Mouse (Mus musculus): ENCODE data around the gene Suz12. TPM values are rescaled to one million over a fixed set of nuclear protein-coding genes. Genes with fewer than 3 reads are reported as not detected.

The Suz12 gene
- total RNA-seq (2018; cell fraction: chromatin; rRNA removed), result 100 to 1,000 TPM in 1 of 26 experiments, 10 to 100 TPM in 25; 31.9 to 112 (median 70.3) TPM
- total RNA-seq (2018; cell fraction: cytosol; rRNA removed), result 10 to 100 TPM; 26.0 to 35.5 (median 31.7) TPM
- total RNA-seq (2018; cell fraction: nucleus; rRNA removed), result 10 to 100 TPM; 25.6 to 94.2 (median 49.6) TPM
- polyA plus RNA-seq (2018), result 19.6 to 30.9 TPM (median 24.4 TPM) in 3 replicates

DNA sequence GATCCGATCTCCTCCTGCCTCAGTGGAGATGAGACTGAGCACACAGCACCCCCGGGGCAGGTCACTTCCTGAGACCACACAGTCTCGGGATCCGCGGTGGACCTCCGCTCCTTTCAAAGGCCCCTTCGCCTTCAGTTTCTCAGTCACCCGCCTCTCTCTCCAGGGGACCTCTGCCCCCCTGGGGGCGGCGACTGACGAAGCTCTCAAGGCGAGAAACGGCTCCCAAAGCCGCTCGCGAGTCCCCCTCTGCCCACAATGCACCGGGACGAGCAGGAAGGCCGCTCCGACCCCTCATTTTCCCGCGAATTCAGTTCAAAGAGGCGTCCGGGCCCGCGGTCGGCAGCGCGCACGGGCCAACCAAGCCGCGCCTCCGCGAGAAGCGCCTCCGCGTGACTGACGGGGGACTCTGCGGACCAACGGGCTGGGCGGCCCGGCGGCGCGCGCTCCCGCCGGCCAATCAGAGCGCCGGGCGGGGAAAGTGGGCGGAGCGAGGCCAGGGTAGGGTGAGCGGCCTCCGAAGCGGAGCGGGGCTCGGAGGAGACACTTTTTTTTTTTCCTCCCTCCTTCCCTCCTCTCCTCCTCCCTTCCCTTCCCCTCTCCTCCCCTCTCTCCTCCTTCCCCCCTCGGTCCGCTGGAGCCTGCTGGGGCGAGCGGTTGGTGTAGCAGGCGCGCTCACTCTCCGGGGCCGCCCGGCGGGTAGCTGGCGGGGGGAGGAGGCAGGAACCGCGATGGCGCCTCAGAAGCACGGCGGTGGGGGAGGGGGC is at the start of gene Suz12:
TSS of gene Suz12 (plus strand) at position 515 of the 764 bp plus-strand sequence.
- 2% methylated on average over 59 of the region's 74 CpGs for WGBS (ENCODE audit: missing documents)
- H3K79me2 ChIP-seq (ENCODE audit: inconsistent target), result peaks cover 44% of the 10 kb centered on the region
- H3K27ac ChIP-seq, result peak within 1 kb of the TSS; percentile 75
- H3K36me3 ChIP-seq (ENCODE audit: inconsistent target), result no peaks in the 10 kb centered on the region
- peak within 1 kb of the TSS; percentile 86 for H3K4me3 ChIP-seq (ENCODE audit: inconsistent target)

DNA sequence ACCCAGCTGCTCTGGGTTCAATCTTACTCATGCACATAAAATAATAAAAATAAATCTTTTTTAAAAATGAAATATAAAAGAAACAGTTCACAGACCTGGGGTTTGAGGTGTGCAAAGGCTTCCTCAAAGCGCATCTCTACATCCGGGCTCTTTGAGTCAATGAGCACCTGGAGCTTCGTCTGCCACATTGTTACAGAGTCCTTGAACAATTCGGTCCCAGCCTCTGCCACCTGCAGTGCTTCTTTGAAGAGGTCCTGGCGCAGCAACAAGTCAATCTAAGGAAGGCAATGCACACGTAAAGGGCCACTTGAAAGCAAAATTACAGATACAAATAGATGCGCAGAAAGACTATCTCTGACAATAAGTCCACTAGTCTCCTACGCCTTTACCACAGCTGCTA is 49.8 kb upstream of the Suz12 start:
- Histone ChIP-seq H3K4me3 (ENCODE audit: inconsistent target) (no peak overlapping the region), H3K27ac (no peak overlapping the region), H3K79me2 (ENCODE audit: inconsistent target) (no peaks in the 10 kb centered on the region), H3K36me3 (ENCODE audit: inconsistent target) (peaks cover 57% of the 10 kb centered on the region)
- WGBS (ENCODE audit: missing documents), result 94% methylated on average over 8 of the region's 8 CpGs

GRCm38 (mm10) chr11:79943601-79944000 is 49.3 kb upstream of the Suz12 start:
- no peak overlapping the region for H3K4me3 ChIP-seq (ENCODE audit: inconsistent target)
- peaks cover 60% of the 10 kb centered on the region for H3K36me3 ChIP-seq (ENCODE audit: inconsistent target)
- H3K79me2 ChIP-seq (ENCODE audit: inconsistent target), result no peaks in the 10 kb centered on the region
- whole genome bisulfite sequencing (ENCODE audit: missing documents), result 92% methylated on average over 7 of the region's 7 CpGs
- no peak overlapping the region for H3K27ac ChIP-seq

DNA sequence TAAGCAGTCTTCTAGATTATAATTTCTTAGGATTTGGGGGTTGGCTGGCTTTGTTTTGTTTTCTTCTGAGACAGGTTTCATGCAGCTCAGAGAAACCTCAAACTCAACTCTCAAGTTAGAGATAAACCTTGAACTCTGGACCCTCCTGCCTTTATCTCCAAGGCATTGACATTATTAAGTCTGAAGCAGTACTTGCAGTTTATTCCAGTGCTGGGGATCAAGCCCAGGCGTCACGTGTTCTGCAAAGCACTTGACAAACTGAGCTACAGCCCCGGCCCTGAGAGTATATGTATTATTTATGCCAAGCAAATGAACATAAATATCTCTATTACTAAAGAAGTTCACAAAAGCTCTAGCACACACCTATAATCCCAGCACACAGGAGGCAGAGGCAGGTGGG is 45.6 kb upstream of the Suz12 start:
- 100% methylated on average over 3 of the region's 3 CpGs for WGBS (ENCODE audit: missing documents)
- Histone ChIP-seq H3K27ac (no peak overlapping the region), H3K79me2 (ENCODE audit: inconsistent target) (no peaks in the 10 kb centered on the region), H3K4me3 (ENCODE audit: inconsistent target) (no peak overlapping the region), H3K36me3 (ENCODE audit: inconsistent target) (peaks cover 72% of the 10 kb centered on the region)

GRCm38 (mm10) chr11:79961346-79962124 is 31.4 kb upstream of the Suz12 start:
- peaks cover 22% of the 10 kb centered on the region; the same call in 1 of the 2 replicates for H3K36me3 ChIP-seq (ENCODE audit: inconsistent target)
- H3K4me3 ChIP-seq (ENCODE audit: inconsistent target), result peak overlapping the region; percentile 89
- peaks cover 22% of the 10 kb centered on the region for H3K79me2 ChIP-seq (ENCODE audit: inconsistent target)
- peak overlapping the region; percentile 66 for H3K27ac ChIP-seq
- 6% methylated on average over 27 of the region's 27 CpGs for WGBS (ENCODE audit: missing documents)

- Histone ChIP-seq H3K36me3 (ENCODE audit: inconsistent target) (peaks cover 14% of the 10 kb centered on the region; the same call in 1 of the 2 replicates), H3K27ac (peak within 1 kb of the TSS; percentile 66), H3K4me3 (ENCODE audit: inconsistent target) (peak within 1 kb of the TSS; percentile 89), H3K79me2 (ENCODE audit: inconsistent target) (peaks cover 22% of the 10 kb centered on the region)
- WGBS (ENCODE audit: missing documents), result 1% methylated on average over 46 of the region's 46 CpGs
Measured at GRCm38 (mm10) chr11:79962125-79962876, 30.6 kb upstream of the Suz12 start, which contains the start of gene Utp6. Utp6 (minus strand) TSS chr11:79962390.

GRCm38 (mm10) chr11:79962877-79963183 is 30.1 kb upstream of the Suz12 start:
- peak overlapping the region; percentile 89 for H3K4me3 ChIP-seq (ENCODE audit: inconsistent target)
- peak overlapping the region; percentile 66 for H3K27ac ChIP-seq
- H3K36me3 ChIP-seq (ENCODE audit: inconsistent target), result peaks cover 9% of the 10 kb centered on the region; the same call in 1 of the 2 replicates
- WGBS (ENCODE audit: missing documents), result 1% methylated on average over 9 of the region's 9 CpGs
- peaks cover 22% of the 10 kb centered on the region for H3K79me2 ChIP-seq (ENCODE audit: inconsistent target)

DNA sequence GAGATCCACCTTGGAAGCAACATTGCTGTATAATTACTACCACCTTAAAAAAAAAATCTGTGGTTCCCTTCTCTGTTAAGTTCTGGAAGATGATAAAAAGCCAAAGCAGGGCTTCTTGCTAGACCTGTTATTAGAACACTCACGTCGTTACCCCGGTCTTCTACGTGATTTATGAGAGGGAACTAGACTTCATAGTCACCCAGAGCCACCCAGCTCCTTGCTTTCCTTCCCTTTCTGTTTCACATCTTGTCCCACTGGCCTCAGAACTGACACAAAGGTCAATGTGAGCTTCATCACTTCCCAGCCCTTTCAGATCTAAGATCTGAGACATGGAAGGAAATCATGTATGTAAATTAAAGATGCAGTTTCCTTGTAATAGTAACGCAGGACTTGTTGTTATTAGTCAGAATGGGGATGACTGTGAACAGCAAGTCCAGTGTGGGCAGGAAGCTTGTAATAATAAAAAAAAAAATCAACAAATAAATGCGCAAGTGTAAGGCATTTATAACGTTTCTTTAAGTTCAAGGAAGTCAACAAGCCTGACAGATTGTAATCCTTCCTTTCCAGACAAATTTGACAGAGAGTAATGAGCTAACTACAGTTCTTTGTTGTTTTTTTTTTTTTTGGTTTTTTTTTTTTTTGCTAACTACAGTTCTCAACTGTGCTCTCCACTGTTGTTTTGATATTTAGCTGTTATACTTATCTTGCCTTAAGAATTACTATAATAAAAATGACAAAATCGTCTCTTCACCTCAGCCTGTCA is 29.5 kb upstream of the Suz12 start:
- Histone ChIP-seq H3K27ac (peak overlapping the region; percentile 66), H3K36me3 (ENCODE audit: inconsistent target) (peaks cover 3% of the 10 kb centered on the region; the same call in 1 of the 2 replicates), H3K79me2 (ENCODE audit: inconsistent target) (peaks cover 22% of the 10 kb centered on the region), H3K4me3 (ENCODE audit: inconsistent target) (peak overlapping the region; percentile 89)
- 9% methylated on average over 8 of the region's 8 CpGs for WGBS (ENCODE audit: missing documents)

- Histone ChIP-seq H3K4me3 (ENCODE audit: inconsistent target) (no peak overlapping the region), H3K79me2 (ENCODE audit: inconsistent target) (peaks cover 10% of the 10 kb centered on the region), H3K36me3 (ENCODE audit: inconsistent target) (no peaks in the 10 kb centered on the region), H3K27ac (no peak overlapping the region)
- 84% methylated on average over 8 of the region's 8 CpGs for WGBS (ENCODE audit: missing documents)
Measured at GRCm38 (mm10) chr11:79965896-79966295, 27.0 kb upstream of the Suz12 start.

GRCm38 (mm10) chr11:79967752-79968151 is 25.2 kb upstream of the Suz12 start:
- H3K79me2 ChIP-seq (ENCODE audit: inconsistent target), result no peaks in the 10 kb centered on the region
- H3K27ac ChIP-seq, result no peak overlapping the region
- no peak overlapping the region for H3K4me3 ChIP-seq (ENCODE audit: inconsistent target)
- no peaks in the 10 kb centered on the region for H3K36me3 ChIP-seq (ENCODE audit: inconsistent target)
- 93% methylated on average over 10 of the region's 10 CpGs for WGBS (ENCODE audit: missing documents)

DNA sequence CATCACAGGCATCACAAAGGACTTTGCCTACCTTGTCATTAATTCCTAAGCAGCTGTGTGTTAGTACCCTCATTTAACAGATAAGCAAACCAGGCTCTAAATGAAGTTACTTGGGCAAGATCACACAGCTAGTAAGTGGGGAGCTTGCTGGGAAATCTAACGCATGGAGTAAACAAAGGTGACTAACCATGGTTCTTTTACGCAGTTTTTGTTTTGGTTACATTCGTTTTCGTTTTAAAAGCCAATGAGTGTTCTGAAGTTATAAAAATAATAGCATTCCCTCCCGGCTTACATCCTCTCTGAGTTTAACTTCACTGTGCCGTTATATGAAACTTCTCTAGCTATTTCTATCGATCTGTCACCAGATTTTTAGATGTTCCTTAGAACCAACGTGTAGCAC is 19.8 kb upstream of the Suz12 start:
- Histone ChIP-seq H3K79me2 (ENCODE audit: inconsistent target) (no peaks in the 10 kb centered on the region), H3K36me3 (ENCODE audit: inconsistent target) (no peaks in the 10 kb centered on the region), H3K4me3 (ENCODE audit: inconsistent target) (peak overlapping the region; percentile 22; the same call in 1 of the 2 replicates), H3K27ac (no peak overlapping the region)
- WGBS (ENCODE audit: missing documents), result 14% methylated on average over 8 of the region's 8 CpGs

DNA sequence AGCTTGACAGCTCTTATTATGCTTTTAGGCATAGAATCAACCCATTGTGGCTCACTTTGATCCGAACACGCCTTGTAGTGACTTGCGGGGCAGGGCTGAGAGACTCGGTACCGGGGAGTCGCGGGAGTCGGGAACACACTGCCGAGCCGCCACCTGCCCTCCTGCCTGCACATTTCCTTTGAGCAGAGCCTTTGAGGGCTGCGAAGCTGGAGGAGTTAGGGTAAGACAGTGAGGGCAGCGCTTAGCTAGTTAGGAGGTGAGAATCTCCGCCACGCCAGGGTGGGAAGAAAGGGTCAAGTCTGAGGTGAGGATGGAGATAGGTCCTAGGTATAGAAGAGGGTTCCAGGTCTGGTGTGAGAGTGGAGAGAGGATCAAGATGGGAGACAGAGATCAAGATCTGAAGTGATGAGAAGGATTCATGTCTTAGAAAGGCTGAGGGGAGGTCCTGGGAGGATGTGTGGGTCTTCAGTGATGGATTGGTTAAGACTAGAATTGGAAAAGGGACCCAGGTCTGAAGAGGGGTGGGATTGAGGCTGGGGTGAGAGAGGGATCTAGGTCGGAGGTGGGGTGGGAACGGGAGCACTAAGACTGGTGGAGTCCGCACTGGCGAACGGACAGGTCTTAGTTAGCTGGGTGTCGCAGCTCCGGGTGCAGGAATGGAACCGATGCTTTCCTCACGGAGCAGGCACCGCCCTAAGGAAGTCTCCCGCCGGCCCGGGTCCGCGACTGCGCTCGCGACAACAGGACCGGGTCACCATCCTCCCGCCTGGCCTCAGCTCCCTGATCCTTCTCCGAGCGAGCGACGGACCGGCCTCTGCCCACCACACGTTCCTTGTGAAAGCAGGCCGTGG is 19.1 kb upstream of the Suz12 start:
- WGBS (ENCODE audit: missing documents), result 3% methylated on average over 40 of the region's 41 CpGs
- peak overlapping the region; percentile 22; the same call in 1 of the 2 replicates for H3K4me3 ChIP-seq (ENCODE audit: inconsistent target)
- H3K27ac ChIP-seq, result no peak overlapping the region
- H3K36me3 ChIP-seq (ENCODE audit: inconsistent target), result no peaks in the 10 kb centered on the region
- no peaks in the 10 kb centered on the region for H3K79me2 ChIP-seq (ENCODE audit: inconsistent target)

GRCm38 (mm10) chr11:79975377-79975776 is 17.5 kb upstream of the Suz12 start:
- WGBS (ENCODE audit: missing documents), result 88% methylated on average over 2 of the region's 2 CpGs
- H3K4me3 ChIP-seq (ENCODE audit: inconsistent target), result no peak overlapping the region
- no peak overlapping the region for H3K27ac ChIP-seq
- no peaks in the 10 kb centered on the region for H3K79me2 ChIP-seq (ENCODE audit: inconsistent target)
- H3K36me3 ChIP-seq (ENCODE audit: inconsistent target), result no peaks in the 10 kb centered on the region
